Comparison of ENCODE assay signal across 5 mouse cellular contexts in the genomic region with DNA sequence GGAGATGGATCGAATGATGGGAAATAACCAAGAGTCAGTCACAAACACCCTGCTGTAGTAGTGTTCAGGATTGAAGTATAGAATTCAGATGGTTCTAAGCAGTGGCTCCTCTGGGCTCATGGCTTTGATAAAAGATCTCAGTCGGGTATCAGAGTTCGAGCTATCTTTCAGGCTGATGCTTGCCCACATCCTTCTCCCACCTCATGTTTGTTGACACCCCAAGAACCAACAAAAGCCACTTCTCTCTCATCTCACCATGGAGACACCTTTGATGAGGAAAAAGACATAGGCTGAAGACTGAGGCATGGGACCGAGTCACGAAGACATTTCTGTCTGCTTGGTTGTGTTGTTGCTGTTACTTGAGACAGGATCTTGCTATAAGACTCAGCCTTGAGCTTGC.
"Had no signal": no experiment of that assay in that cellular context is flagged by ENCODE, and none has a peak within 500 bp of the region (broad histone marks: within the 10 kb centered on the region; RNA-seq: fewer than 3 reads in every experiment).

No protein-coding gene starts in this region.

- DNase-seq: kidney, adult 11 months; kidney, postnatal 10 days; left cerebral cortex, postnatal 4 days; lung, adult 18-20 months; thymus, postnatal 4 days had no signal
